ENCODE assay signal across 12 mouse cellular contexts in the genomic region with DNA sequence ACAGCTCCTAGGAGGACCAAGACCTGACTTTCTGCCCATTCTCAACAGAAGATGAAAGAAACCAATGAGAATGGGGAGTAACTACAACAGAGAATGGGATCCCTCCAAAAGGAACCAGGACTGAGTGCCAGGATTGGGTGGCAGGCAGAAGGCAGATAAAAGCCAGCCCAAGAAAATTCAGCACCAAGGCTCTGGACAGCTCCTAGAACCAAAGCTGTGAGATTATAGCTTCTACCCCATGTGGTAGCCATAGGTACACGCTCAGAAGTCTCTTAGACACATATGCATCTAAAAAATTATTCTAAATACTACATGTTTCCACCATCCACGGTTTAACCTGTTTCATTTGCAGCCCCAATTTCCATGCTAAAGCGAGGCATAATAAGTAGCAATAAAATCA.
A peak's percentile ranks its signal among the peaks of the same experiment; 100 is the strongest.
DNase-seq lines count a peak whose midpoint lies in the region; ATAC-seq and TF ChIP-seq lines count a peak whose summit lies in the region.
"Had no signal": no experiment of that assay in that cellular context is flagged by ENCODE, and none has a peak within 500 bp of the region (broad histone marks: within the 10 kb centered on the region; RNA-seq: fewer than 3 reads in every experiment).

No protein-coding gene starts in this region.

- TF ChIP-seq CTCF in brain, embryonic 14.5 days (IDR thresholded peaks at IDR 0.05; ENCODE audit: borderline replicate concordance, extremely low read depth, insufficient read depth, insufficient read length): no peak

- ATAC-seq in forebrain, embryonic 16.5 days: no peak
- no peak for ATAC-seq in liver, embryonic 11.5 days (replicated peaks; ENCODE audit: low FRiP score)
- ATAC-seq in limb, embryonic 14.5 days (ENCODE audit: low FRiP score, low read depth): no peak

- no peaks in the 10 kb centered on the region for H3K36me3 ChIP-seq in forebrain, embryonic 10.5 days (replicated peaks)
- H3K36me3 ChIP-seq in forebrain, embryonic 16.5 days (ENCODE audit: control insufficient read depth, insufficient read depth): no peaks in the 10 kb centered on the region
- no peaks in the 10 kb centered on the region for H3K36me3 ChIP-seq in liver, embryonic 11.5 days (ENCODE audit: control insufficient read depth, insufficient read depth, low read length)
- no peaks in the 10 kb centered on the region for H3K36me3 ChIP-seq in limb, embryonic 14.5 days (ENCODE audit: control insufficient read depth, insufficient read depth, low read length)
- H3K36me3 ChIP-seq: embryonic facial prominence, embryonic 12.5 days; lung, embryonic 15.5 days had no signal

- DNase-seq in forebrain, embryonic 10.5 days (ENCODE audit: extremely low spot score, low spot score): peak; percentile 31
- DNase-seq in liver: peak; percentile 17
- DNase-seq in liver, embryonic 11.5 days (ENCODE audit: low spot score): no peak
- peak; percentile 29 for DNase-seq in brain, embryonic 14.5 days (ENCODE audit: low read depth)
- DNase-seq in limb, embryonic 14.5 days (ENCODE audit: low spot score): peak; percentile 72
- DNase-seq in spleen, postnatal 36 days (ENCODE audit: low spot score in 2 of 2): no peak
- no peak for DNase-seq in thymus, postnatal 0 days (ENCODE audit: low spot score)
- DNase-seq: layer of hippocampus, adult 9-11 months; thymus, postnatal 36 days had no signal

- H3K9ac ChIP-seq in forebrain, embryonic 16.5 days (replicated peaks; ENCODE audit: low read depth, low read length): no peak overlapping the region
- H3K9ac ChIP-seq in liver, embryonic 11.5 days (ENCODE audit: low read depth, low read length): no peak overlapping the region
- H3K9ac ChIP-seq in limb, embryonic 14.5 days (ENCODE audit: low read depth, low read length, severe bottlenecking): no peak overlapping the region
- H3K9ac ChIP-seq: embryonic facial prominence, embryonic 12.5 days; lung, embryonic 15.5 days had no signal

- TF ChIP-seq POLR2A in brain, embryonic 14.5 days (IDR thresholded peaks at IDR 0.05; ENCODE audit: borderline replicate concordance, extremely low read depth, insufficient read depth, insufficient read length, poor library complexity, severe bottlenecking): no peak
- no peak for TF ChIP-seq POLR2A in limb, embryonic 14.5 days (IDR thresholded peaks at IDR 0.05; ENCODE audit: borderline replicate concordance, extremely low read depth, insufficient read depth, insufficient read length)

- H3K4me1 ChIP-seq in forebrain, embryonic 10.5 days: no peaks in the 10 kb centered on the region
- H3K4me1 ChIP-seq in forebrain, embryonic 16.5 days (replicated peaks; ENCODE audit: control insufficient read depth, insufficient read depth, low read length): no peaks in the 10 kb centered on the region
- H3K4me1 ChIP-seq in liver, embryonic 11.5 days (replicated peaks; ENCODE audit: control insufficient read depth, insufficient read depth, low read length): no peaks in the 10 kb centered on the region
- H3K4me1 ChIP-seq in limb, embryonic 14.5 days (ENCODE audit: control insufficient read depth, insufficient read depth, low read length): no peaks in the 10 kb centered on the region
- H3K4me1 ChIP-seq: embryonic facial prominence, embryonic 12.5 days; lung, embryonic 15.5 days had no signal

- no peaks in the 10 kb centered on the region for H3K27me3 ChIP-seq in forebrain, embryonic 10.5 days (ENCODE audit: poor library complexity, severe bottlenecking)
- no peaks in the 10 kb centered on the region for H3K27me3 ChIP-seq in forebrain, embryonic 16.5 days (replicated peaks; ENCODE audit: control insufficient read depth, insufficient read depth, low read length)
- no peaks in the 10 kb centered on the region for H3K27me3 ChIP-seq in liver, embryonic 11.5 days (replicated peaks; ENCODE audit: control insufficient read depth, insufficient read depth, low read length)
- no peaks in the 10 kb centered on the region for H3K27me3 ChIP-seq in limb, embryonic 14.5 days (ENCODE audit: control insufficient read depth, insufficient read depth, low read length)
- H3K27me3 ChIP-seq: embryonic facial prominence, embryonic 12.5 days; lung, embryonic 15.5 days had no signal

- H3K4me3 ChIP-seq in forebrain, embryonic 10.5 days: no peak overlapping the region
- no peak overlapping the region for H3K4me3 ChIP-seq in forebrain, embryonic 16.5 days (replicated peaks; ENCODE audit: low read length)
- no peak overlapping the region for H3K4me3 ChIP-seq in liver, embryonic 11.5 days (ENCODE audit: low read depth, low read length)
- no peak overlapping the region for H3K4me3 ChIP-seq in limb, embryonic 14.5 days (replicated peaks; ENCODE audit: low read length)
- H3K4me3 ChIP-seq: embryonic facial prominence, embryonic 12.5 days; lung, embryonic 15.5 days had no signal

- H3K9me3 ChIP-seq in forebrain, embryonic 10.5 days: no peaks in the 10 kb centered on the region
- no peaks in the 10 kb centered on the region for H3K9me3 ChIP-seq in forebrain, embryonic 16.5 days (ENCODE audit: control insufficient read depth, low read length)
- no peaks in the 10 kb centered on the region for H3K9me3 ChIP-seq in liver, embryonic 11.5 days (ENCODE audit: control insufficient read depth, low read length)
- H3K9me3 ChIP-seq in limb, embryonic 14.5 days (ENCODE audit: control insufficient read depth, low read length): no peaks in the 10 kb centered on the region
- H3K9me3 ChIP-seq: embryonic facial prominence, embryonic 12.5 days; lung, embryonic 15.5 days had no signal

- no peak overlapping the region for H3K27ac ChIP-seq in forebrain, embryonic 10.5 days
- no peak overlapping the region for H3K27ac ChIP-seq in forebrain, embryonic 16.5 days (ENCODE audit: low read length)
- no peak overlapping the region for H3K27ac ChIP-seq in liver, embryonic 11.5 days (ENCODE audit: low read depth, low read length)
- no peak overlapping the region for H3K27ac ChIP-seq in limb, embryonic 14.5 days (replicated peaks; ENCODE audit: low read depth, low read length)
- H3K27ac ChIP-seq: embryonic facial prominence, embryonic 12.5 days; lung, embryonic 15.5 days had no signal

- no peak overlapping the region for H3K4me2 ChIP-seq in forebrain, embryonic 16.5 days (ENCODE audit: low read length)
- no peak overlapping the region for H3K4me2 ChIP-seq in liver, embryonic 11.5 days
- H3K4me2 ChIP-seq in limb, embryonic 14.5 days (replicated peaks; ENCODE audit: low read depth, low read length, severe bottlenecking): no peak overlapping the region
- H3K4me2 ChIP-seq: embryonic facial prominence, embryonic 12.5 days; lung, embryonic 15.5 days had no signal

- WGBS in forebrain, embryonic 10.5 days: 43% methylated on average over 3 of the region's 3 CpGs
- WGBS in forebrain, embryonic 16.5 days: 46% methylated on average over 3 of the region's 3 CpGs
- 35% methylated on average over 3 of the region's 3 CpGs for WGBS in liver, embryonic 11.5 days
- WGBS in limb, embryonic 14.5 days: 27% methylated on average over 3 of the region's 3 CpGs

Comparison
In these comparisons a context has a peak if more than half of its experiments do, and no peak if none do; other contexts are left out.
1. DNase-seq: peak in forebrain, embryonic 10.5 days (single experiment), liver (single experiment), brain, embryonic 14.5 days (single experiment) and limb, embryonic 14.5 days (single experiment); none in liver, embryonic 11.5 days (single experiment), spleen, postnatal 36 days (0 of 2) and thymus, postnatal 0 days (single experiment).